Mouse (Mus musculus) gastrocnemius, adult 2 months (tissue): ENCODE measurements around the gene Borcs8. TPM values are rescaled to one million over a fixed set of nuclear protein-coding genes. Genes with fewer than 3 reads are reported as not detected.

Source experiments
- DNase-seq: peaks from one replicate; pipeline ENCODE4 v3.0.0; 2022
- H3K27ac ChIP-seq: fragments of 200-600 bp; 2 replicates; pipeline ENCODE4 v1.8.1; 2022; ENCODE audit warnings: mild to moderate bottlenecking
- H3K4me3 ChIP-seq: fragments of 200-600 bp; 2 replicates; pipeline ENCODE4 v1.8.1; 2022; ENCODE audit warnings: mild to moderate bottlenecking, moderate library complexity
- CTCF ChIP-seq: fragments of 200-600 bp; IDR thresholded peaks from 2 replicates; pipeline ENCODE4 v1.8.1; 2022; ENCODE audit warnings: antibody characterized with exemption, mild to moderate bottlenecking, moderate library complexity
- intact Hi-C: fragments of 180-260 bp; cut with DNase I; formaldehyde crosslinking; loops from one replicate; pipeline ENCODE4 v1.15.1; 2025
- total RNA-seq, 2 experiments: library from RNA; stranded (reverse); gene quantifications; 2 replicates each; pipeline ENCODE4 v1.2.3; 2021

Borcs8 gene
- total RNA-seq, 2 experiments from 2014 or later: 11.6 to 14.8 TPM

- DNase-seq: no peak
- intact Hi-C loops: no loop called here
Measured at GRCm38 (mm10) chr8:70118726-70119700, 20.3 kb upstream of the Borcs8 start.

GRCm38 (mm10) chr8:70120667-70121066 is 18.6 kb upstream of the Borcs8 start, which contains the start of gene Ncan:
Gene Ncan, minus strand, starts transcription at chr8:70120873.
- H3K27ac ChIP-seq: no peak within 1 kb of the TSS
- TF ChIP-seq CTCF: no peak
- H3K4me3 ChIP-seq: no peak within 1 kb of the TSS
- DNase-seq: peak; percentile 54
- intact Hi-C loops: no loop called here

More at GRCm38 (mm10) chr8:70118726-70119700, 20.3 kb upstream of the Borcs8 start:
- no peak for TF ChIP-seq CTCF
- no peak overlapping the region for H3K27ac ChIP-seq
- no peak overlapping the region for H3K4me3 ChIP-seq

- peak; percentile 73 for TF ChIP-seq CTCF
- H3K27ac ChIP-seq: no peak overlapping the region
- intact Hi-C loops: loop anchor here (1.0 kb wide), 1 partner anchor 19 kb away; no protein-coding TSS in a partner anchor
- no peak overlapping the region for H3K4me3 ChIP-seq
- DNase-seq: no peak
Measured at GRCm38 (mm10) chr8:70122863-70123262, 16.4 kb upstream of the Borcs8 start.

- Histone ChIP-seq H3K27ac (no peak overlapping the region), H3K4me3 (no peak overlapping the region)
- intact Hi-C loops: no loop called here
- no peak for TF ChIP-seq CTCF
- DNase-seq: no peak
Measured at GRCm38 (mm10) chr8:70124992-70125391, 14.3 kb upstream of the Borcs8 start.

DNA sequence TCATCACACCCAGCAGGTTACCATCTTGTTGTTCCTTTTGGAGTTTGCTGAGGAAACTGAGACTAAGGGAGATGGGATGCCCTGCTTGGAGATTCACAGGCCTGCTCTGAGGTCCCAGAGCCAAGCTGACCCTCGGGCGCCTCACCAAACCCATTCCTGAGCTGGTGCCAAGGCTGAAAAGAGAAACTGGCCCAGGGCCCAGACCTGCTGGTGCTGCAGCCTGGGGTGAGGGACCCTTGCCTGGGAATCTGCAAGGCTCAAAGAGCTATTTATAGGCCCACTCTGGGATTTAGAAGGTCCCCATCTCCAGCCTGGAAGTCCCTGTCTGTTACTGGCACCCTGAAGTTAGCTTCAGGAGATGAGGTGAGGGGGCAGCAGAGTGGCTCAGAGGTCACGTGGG is 10.9 kb upstream of the Borcs8 start:
- peak; percentile 80 for DNase-seq
- intact Hi-C loops: no loop called here
- no peak for TF ChIP-seq CTCF

DNA sequence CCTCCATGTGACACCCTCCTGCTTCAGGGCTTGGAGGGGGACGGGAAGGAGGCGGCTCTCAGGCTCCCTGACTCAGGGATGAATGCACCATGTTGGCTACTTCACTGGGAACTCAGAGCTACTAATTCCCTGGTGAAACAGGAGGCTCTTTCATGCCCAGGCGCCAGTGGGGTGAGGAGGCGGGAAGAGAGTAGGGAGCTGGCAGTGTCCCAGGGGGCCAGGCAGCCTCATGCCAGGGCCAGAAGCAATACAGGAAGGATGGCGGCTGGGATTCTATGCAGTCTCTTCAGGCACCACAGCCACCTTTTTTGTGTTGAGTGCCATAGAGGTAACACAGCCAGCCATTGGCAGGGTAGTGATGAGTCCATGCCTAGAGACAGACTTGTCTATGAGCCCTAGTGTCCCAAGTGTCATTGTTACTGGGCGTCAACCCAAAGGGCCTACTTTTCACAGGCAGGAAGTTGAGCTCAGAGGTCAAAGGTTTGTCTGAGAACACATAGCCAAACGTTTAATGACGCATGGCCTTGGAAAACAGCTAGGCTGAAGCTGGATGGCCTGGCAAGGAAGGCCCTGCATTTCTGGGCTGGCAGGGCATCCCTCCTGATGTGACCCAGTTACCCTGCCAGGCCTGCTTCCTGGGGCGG is 9.9 kb upstream of the Borcs8 start:
- H3K4me3 ChIP-seq: no peak overlapping the region
- peak overlapping the region; percentile 78 for H3K27ac ChIP-seq
- TF ChIP-seq CTCF: no peak
- peak; percentile 60 for DNase-seq
- intact Hi-C loops: no loop called here

More for the DNA sequence above, 10.9 kb upstream of the Borcs8 start:
- Histone ChIP-seq H3K4me3 (no peak overlapping the region), H3K27ac (peak overlapping the region; percentile 78)

- intact Hi-C loops: no loop called here
- peak overlapping the region; percentile 78 for H3K27ac ChIP-seq
- no peak overlapping the region for H3K4me3 ChIP-seq
- no peak for DNase-seq
- TF ChIP-seq CTCF: no peak
Measured at GRCm38 (mm10) chr8:70130066-70130465, 9.2 kb upstream of the Borcs8 start.

GRCm38 (mm10) chr8:70131166-70131883 is 8.0 kb upstream of the Borcs8 start, which contains the start of gene Nr2c2ap:
Gene Nr2c2ap, plus strand, starts transcription at chr8:70131333.
- intact Hi-C loops: no loop called here

DNA sequence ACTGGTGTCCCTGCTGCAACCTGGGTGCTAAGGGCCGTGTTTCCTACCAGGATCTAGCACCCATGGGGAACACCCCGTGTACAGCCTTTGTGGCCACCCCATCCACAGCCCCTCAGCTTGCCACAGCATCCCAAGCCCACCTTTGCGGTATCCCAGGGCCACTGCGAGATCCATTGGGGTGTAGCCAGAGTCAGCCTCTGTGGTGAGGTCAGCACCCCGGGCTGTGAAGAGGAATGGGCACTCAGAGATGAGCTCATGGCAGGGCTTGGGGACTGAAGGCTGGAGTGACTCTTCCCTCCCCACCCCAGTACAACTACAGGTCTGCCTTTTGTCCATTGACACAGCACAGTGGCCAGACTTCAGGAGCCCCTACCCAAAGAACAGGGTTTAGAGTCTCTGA is 5.2 kb upstream of the Borcs8 start:
- intact Hi-C loops: no loop called here
- no peak for TF ChIP-seq CTCF
- H3K27ac ChIP-seq: no peak overlapping the region

More at GRCm38 (mm10) chr8:70131166-70131883, 8.0 kb upstream of the Borcs8 start, which contains the start of gene Nr2c2ap:
- peak; percentile 90 for DNase-seq
- peak within 1 kb of the TSS; percentile 88 for H3K4me3 ChIP-seq
- TF ChIP-seq CTCF: peak; percentile 19; the same call in 1 of the 2 replicates
- H3K27ac ChIP-seq: peak within 1 kb of the TSS; percentile 90

DNA sequence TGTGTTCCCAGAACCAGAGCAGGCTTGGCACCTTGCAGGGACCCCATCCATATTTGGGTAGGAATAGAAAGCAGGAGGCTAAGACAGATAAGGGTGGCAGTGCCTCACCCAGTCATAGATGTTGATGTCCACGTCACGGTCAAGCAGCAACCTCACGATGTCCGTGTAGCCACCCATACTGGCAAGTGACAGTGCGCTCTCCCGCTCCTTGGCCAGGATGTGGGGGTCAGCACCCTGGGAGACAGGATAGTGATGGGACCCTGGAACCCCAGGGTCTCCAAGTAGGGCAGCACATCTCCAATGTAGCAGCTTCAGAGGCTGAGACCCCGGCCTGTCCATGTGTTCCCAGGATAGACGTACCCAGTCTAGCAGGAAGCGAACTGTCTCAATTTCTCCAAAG is 4.4 kb upstream of the Borcs8 start:
- no peak overlapping the region for H3K4me3 ChIP-seq
- intact Hi-C loops: no loop called here
- no peak for DNase-seq
- no peak overlapping the region for H3K27ac ChIP-seq
- TF ChIP-seq CTCF: no peak

More for the DNA sequence above, 5.2 kb upstream of the Borcs8 start:
- H3K4me3 ChIP-seq: no peak overlapping the region
- no peak for DNase-seq

DNA sequence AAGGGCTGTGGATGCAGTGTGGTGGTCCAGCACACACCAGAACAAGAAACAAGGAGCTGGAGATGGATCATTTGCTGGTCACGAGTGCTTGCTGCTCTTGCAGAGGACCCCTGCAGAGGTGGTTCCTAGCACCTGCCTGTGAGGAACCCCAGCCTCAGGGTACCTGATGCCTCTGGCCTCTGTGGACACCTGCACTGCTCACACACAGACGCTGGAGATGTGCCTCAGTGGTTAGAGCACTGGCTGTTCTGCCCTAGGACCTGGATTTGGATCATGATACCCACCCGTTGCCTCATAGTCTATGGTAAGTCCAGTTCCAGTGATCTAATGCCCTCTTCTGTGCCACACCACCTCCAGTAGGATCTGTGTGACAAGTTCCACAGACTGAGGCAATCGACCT is 2.7 kb upstream of the Borcs8 start:
- no peak for TF ChIP-seq CTCF
- H3K27ac ChIP-seq: no peak overlapping the region
- DNase-seq: no peak
- intact Hi-C loops: no loop called here
- no peak overlapping the region for H3K4me3 ChIP-seq

DNA sequence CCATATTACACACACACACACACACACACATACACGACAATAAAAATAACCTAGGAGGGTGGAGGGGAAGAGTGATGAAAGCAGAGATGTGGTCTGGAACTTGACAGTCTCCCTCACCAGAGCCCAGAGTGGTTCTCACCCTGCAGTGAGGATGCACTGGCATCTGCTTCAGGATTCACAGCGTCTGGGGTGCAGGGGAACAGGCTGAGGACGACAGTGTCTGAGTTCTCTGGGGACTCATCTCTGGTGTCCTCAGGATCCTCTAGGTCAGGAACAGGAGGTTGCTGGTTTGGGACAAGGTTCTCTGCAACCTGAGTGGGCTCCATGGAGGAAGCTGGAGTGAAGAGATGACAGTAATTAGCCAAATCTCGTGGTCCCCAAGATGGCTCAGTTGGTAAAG is 1.4 kb upstream of the Borcs8 start:
- Histone ChIP-seq H3K27ac (peak overlapping the region; percentile 94), H3K4me3 (peak overlapping the region; percentile 94)
- TF ChIP-seq CTCF: no peak
- no peak for DNase-seq
- intact Hi-C loops: loop anchor here (2.0 kb wide), 1 partner anchor 35 kb away; the partner anchor contains the start of gene Tmem161a
